Mouse (Mus musculus) bone marrow, adult 2 months (tissue): ENCODE results near the gene Pik3r1.

ENCODE experiments used
- CTCF ChIP-seq: fragments of 200-500 bp; IDR thresholded peaks from 2 replicates; pipeline ENCODE4 v1.5.1; 2011; ENCODE audit warnings: low read length, control low read depth; ENCODE audit not compliant: control insufficient read depth, insufficient read depth
- POLR2A ChIP-seq: fragments of 200-500 bp; IDR thresholded peaks from 2 replicates; pipeline ENCODE4 v1.6.1; 2011; ENCODE audit warnings: low read depth, mild to moderate bottlenecking, control low read depth, low read length, borderline replicate concordance; ENCODE audit not compliant: control insufficient read depth

GRCm38 (mm10) chr13:101763676-101764075 lies 4.3 kb downstream of the Pik3r1 start:
- TF ChIP-seq CTCF, result no peak
- TF ChIP-seq POLR2A, result no peak
